Mouse (Mus musculus) layer of hippocampus, adult 2 months (tissue): ENCODE measurements around the gene Btg1. TPM values are rescaled to one million over a fixed set of nuclear protein-coding genes. Genes with fewer than 3 reads are reported as not detected.

ENCODE experiments used
- DNase-seq, 2 experiments: peaks; one replicate each; pipeline ENCODE4 v3.0.0; 2022; ENCODE audit warnings: low spot score in 2 of 2
- H3K27ac ChIP-seq: fragments of 200-600 bp; 2 replicates; pipeline ENCODE4 v1.8.1; 2022
- H3K4me3 ChIP-seq: fragments of 200-600 bp; 2 replicates; pipeline ENCODE4 v1.8.1; 2022; ENCODE audit warnings: mild to moderate bottlenecking
- CTCF ChIP-seq: fragments of 200-600 bp; conservative IDR thresholded peaks from 2 replicates; pipeline ENCODE4 v1.8.1; 2022; ENCODE audit warnings: antibody characterized with exemption, mild to moderate bottlenecking, moderate library complexity
- total RNA-seq, 2 experiments: library from RNA; stranded (reverse); gene quantifications; 2 replicates each; pipeline ENCODE4 v1.2.3; 2021

Btg1 gene
- total RNA-seq, 2 experiments from 2014 or later, result 42.6 to 58.0 TPM

DNA sequence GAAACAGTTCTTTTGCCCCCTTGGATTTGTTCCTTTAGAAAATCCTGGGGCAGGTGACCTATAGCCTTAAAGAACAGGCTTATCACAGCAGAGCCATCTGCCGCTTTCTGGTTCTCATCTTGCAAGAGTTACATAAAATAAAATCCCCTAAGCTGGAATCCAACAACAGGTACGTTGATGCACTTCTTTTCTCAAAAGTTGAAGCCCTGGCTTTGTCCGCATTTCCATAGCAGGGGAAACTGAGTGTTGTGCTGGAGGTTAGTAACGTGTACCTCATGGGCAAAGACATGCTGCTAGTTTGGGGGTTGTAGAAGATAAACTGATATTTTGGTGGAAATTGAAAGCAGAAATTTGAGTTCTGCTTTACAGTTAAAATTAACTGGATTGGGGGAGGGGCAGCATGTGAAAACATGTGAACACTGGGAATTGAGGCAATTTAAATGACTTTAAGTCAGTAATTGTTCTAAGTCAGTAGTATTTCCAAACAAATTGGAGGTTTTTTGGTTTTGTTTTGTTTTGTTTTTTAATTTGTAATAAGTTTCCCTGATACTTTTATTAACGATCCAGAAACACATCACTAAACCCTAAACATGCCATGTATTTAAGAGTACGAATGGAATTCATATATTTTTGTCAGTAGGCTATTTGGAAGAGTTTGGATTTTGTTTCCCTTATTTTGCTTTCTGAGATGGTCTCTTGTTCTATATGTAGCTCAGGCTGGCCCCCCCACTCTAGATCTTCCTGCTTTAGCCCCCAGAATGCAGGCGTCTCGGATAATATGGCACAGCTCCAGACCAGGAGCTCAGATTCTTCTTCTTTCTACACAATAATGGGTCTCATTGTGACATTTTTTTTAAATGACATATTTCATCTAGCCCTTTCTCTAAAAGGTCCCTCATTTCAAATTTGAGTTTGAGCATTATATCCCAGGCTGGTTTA is 3.4 kb downstream of the Btg1 start:
- TF ChIP-seq CTCF, result no peak
- DNase-seq, result no peak
- peak overlapping the region; percentile 57 for H3K4me3 ChIP-seq
- peak overlapping the region; percentile 58 for H3K27ac ChIP-seq

DNA sequence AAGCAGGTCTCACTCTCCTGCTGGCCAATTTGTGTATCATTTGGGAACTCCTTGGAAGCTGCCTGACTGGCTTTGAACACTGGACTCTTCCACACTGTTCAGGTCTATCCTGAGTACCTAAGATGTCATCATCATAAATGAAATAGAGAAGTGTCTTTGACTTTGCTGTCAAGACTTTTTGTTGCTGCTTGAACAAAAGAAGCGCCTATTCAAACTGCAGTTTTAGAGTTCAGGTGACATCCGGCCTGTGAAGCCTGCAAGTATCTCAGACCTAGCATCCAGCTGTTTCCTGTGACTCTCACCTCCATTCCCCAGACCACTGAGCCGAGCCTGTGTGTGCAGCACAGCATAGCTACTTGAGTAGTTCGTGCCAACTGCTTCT is 4.1 kb downstream of the Btg1 start:
- Histone ChIP-seq H3K27ac (peak overlapping the region; percentile 58), H3K4me3 (peak overlapping the region; percentile 57)
- peak; percentile 54 for TF ChIP-seq CTCF
- no peak for DNase-seq

DNA sequence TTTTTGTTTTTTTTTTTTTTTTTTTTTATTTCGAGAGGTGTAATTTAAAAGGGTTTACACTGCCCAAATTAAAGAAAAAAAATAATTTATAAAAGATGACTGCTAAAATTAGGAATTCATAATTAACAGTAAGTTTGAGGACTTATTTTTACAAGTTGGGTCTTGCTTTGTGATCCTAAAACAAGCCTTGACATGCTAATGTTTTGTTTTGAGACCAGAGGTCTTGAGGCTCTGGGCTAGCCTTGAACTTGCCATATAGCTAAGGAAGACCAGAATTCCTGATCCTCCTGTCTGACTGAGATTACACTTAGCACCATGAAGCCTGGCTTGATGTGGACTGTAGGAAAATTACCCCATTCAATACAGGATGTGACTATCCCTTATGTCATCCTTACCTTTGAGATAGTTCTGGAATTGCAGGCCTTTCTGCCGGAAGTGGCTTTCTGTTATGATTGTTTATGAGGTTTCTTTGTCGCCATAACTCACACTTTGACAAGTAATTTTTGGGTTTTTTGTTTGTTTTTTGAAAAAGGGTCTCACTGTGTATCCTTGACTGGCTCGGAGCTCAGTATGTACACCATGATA is 4.6 kb downstream of the Btg1 start:
- H3K27ac ChIP-seq, result peak overlapping the region; percentile 58
- TF ChIP-seq CTCF, result no peak
- no peak for DNase-seq
- H3K4me3 ChIP-seq, result peak overlapping the region; percentile 57

DNA sequence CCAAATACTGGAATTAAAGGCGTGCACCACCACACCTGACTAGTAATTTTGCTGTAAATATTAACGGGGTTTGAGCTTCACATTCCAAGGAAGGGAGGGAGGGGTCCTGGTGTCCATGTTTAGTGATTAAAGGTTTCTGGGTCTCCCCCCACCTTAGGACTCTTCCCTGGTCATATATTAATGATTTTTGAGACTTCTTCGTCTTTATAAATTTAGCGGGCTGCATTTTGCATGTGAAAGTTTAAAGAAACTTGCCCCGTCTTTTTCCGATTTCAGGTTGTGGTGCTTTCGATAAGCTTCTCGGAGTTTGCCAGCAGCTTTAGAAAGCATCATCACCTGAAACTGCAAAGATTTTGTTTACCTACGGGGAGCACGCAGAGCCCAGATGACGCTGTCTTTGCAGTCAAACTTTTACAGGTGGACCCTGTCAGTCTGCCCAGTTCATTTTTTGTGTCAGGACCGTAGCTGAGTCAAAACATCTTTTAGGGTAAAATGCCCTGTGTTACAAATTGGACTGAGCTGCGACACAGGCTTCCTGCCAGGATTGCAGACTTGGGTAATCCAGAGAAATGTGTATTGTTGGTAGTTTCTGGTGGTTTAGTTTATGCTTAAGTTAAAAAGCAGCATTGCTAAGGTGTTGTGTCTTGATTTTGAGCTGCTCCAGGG is 5.3 kb downstream of the Btg1 start:
- TF ChIP-seq CTCF, result no peak
- peak overlapping the region; percentile 57 for H3K4me3 ChIP-seq
- DNase-seq, result no peak
- H3K27ac ChIP-seq, result peak overlapping the region; percentile 58

DNA sequence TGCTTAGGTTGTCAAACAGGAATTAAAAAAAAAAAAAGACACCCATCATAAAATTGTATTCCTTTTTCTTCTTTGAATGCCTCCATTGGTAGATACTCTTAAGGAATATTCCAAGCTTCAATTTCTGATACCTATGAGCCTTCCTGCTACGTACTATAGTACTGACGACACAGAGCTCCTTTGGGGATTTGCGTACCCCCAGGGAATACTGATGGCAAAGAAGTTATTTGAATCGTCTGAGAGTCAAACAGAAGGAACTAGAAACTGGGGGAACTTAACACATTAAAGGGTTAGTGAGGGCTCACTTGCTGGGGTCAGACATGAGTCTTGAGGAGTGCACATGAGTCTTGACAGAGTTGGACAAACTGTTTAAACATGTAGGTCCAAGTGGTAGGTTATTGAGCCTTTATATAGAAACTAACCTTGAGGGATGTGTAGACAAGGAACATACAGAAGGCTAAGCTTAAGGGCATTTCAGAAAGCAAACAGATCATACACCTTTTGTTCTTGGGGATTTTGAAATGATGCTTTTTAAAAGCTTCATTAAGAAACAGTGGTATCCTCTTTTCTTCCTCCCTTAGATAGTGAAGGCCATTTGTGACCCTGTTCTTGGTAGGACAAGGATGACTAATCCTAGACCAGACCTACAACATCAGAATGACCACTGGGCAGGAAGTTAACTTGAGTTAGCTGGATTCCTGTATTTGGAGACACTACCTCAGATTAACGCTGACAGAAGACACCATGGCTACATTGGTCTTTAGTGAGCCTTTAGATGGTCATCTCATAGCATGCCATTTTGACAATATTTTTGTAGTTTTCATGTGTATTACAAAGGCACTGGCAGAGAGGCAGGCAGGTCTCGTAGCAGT is 6.2 kb downstream of the Btg1 start:
- peak overlapping the region; percentile 58 for H3K27ac ChIP-seq
- no peak for TF ChIP-seq CTCF

DNA sequence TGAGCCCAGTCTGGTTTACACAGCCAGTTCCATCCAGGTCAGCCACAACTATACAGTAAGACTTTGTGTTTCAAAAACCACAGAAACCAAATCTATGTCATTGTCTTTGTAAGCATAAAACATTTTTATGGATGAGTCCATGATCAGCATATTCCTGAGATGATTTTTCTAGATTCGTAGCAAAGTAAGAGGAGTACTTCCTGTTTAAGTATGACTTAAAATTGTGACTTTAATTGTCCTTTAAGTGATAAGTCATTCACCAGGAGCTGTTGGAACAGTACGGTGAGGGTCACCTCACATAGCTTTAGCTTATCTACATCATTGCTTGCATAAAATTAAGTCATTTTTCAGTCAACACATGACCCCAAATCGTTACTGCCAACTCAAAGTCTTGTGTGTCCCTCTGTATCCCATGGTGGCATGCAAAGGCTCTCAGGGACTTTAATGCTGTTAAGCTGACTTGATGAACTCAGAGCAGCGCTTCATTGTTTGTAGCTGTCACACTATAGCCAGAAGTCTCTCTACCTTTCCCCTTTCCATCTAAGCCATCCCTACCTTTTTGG is 6.9 kb downstream of the Btg1 start:
- no peak for DNase-seq
- Histone ChIP-seq H3K27ac (no peak overlapping the region; the same call in 1 of the 2 replicates), H3K4me3 (peak overlapping the region; percentile 57)
- TF ChIP-seq CTCF, result no peak

More for the DNA sequence above, 6.2 kb downstream of the Btg1 start:
- peak overlapping the region; percentile 57 for H3K4me3 ChIP-seq
- DNase-seq, result no peak

DNA sequence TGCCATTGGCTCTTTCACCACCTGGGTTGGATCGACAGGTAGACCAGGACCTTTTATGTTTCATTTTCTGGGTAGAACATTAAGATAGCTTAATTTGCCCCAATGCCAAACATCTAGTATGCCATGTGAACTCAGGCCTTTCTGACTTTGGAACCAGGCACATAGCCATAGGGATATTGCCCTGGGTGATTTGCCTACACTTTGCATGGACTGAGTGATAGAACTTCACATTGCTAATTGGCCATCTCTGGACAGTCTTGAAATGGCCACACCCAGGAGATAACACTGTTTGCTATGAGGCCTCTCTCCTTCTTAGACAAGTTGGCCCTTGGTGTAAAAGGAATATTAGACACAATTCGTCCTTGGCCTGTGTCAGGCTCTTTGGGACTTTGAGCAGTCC is 7.6 kb downstream of the Btg1 start:
- DNase-seq, result no peak
- H3K4me3 ChIP-seq, result no peak overlapping the region
- TF ChIP-seq CTCF, result no peak
- H3K27ac ChIP-seq, result no peak overlapping the region

DNA sequence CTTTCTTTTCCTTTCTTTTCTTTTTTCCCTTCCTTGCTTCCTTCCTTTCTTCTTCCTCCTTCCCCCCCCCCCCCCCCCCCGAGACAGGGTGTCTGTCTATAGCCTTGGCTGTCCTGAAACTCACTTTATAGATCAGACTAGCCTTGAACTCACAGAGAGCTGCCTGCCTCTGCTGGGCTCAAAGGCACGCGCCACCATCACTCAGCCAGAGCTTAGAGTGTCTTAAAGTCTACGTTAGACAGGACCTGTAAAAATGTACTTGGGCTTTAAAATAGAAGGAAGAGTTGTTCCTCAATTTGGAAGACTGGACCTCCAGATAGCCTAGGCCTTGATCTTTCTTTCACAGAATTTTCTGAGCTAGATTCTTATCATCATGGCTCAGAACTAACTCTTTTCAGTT is 8.3 kb downstream of the Btg1 start:
- no peak for TF ChIP-seq CTCF
- no peak overlapping the region for H3K27ac ChIP-seq
- no peak for DNase-seq
- H3K4me3 ChIP-seq, result no peak overlapping the region

DNA sequence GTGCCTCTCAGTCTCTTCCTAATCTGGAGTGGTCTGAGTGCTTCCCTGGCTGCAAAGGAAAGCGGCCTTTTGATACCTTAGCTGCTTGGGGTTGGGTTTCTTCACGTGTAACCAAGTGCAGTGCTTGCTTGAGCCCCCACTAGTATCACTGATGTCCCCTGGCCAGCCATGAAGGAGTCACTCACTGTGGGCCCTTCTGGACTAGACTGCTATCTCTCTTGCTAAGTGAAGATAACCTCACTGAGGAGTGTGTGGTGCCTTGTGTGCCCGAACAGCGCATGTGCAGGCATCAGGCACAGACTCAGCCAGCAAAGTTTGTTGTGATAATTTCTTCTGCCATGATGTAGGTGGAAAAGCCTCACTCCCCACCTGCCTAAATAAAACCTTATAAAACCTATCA is 8.9 kb downstream of the Btg1 start:
- Histone ChIP-seq H3K4me3 (no peak overlapping the region), H3K27ac (no peak overlapping the region)
- no peak for TF ChIP-seq CTCF
- no peak for DNase-seq

DNA sequence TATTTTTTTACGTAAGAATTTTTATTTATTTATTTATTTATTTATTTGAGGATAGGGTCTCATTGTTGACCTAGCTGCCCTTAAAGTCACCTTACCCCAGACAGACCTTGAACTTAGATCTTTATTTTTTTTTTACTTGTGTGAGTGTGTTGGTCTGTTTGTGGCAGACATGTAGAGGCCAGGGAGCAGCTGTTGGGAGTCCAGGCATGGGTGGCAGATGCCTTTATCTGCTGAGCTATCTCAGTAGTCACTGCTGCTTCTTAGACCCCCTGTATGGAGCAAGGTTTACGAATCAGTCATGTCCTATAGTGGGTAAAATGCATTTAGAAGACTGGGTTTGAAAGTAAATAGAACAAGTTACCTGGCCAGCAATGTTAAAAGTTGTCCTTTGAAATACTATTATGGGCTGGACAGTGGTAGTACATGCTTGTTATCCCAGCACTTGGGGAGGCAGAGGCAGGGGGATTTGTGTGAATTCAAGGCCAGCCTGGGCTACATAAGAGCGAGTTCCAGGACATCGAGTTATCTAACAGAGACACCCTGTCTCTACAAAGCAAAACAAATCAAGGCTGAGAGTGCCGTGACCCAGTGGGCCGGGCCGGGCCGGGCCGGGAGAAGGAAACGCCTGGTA is 9.4 kb downstream of the Btg1 start:
- no peak overlapping the region for H3K4me3 ChIP-seq
- no peak overlapping the region for H3K27ac ChIP-seq
- TF ChIP-seq CTCF, result no peak
- DNase-seq, result no peak

DNA sequence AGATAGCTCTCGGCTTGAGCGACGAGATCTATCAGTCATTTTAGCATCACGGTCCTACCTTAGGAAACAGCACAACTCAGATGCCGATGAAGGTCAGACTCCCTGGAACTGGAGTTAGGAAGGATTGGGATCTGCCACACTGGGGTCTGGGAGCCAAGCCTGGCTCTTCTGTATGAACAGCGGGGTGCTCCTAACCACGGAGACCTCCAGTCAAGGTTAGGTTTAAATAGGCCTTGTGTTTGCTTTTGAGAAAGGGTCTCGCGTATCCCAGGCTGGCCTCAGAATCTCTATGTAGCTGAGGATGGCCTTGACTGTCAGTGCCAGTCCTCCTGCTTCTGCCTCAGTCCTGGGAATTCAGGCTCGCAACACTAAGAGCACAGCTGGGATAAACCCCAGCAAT is 10.5 kb downstream of the Btg1 start:
- DNase-seq, result no peak
- Histone ChIP-seq H3K27ac (no peak overlapping the region), H3K4me3 (no peak overlapping the region)
- no peak for TF ChIP-seq CTCF
